Mouse (Mus musculus): Measurements from ENCODE around the gene Cog5. TPM values are rescaled to one million over a fixed set of nuclear protein-coding genes. Genes with fewer than 3 reads are reported as not detected.
A peak's percentile ranks its signal among the peaks of the same experiment; 100 is the strongest.
"Not testable (repeated sequence)": the region's sequence is repeated elsewhere in the genome, so short reads cannot be mapped to it uniquely, and the experiment has no call there.

The Cog5 gene
- total RNA-seq (2014; fragmentation: Nextera tagmentation) = 38.4 and 59.7 TPM in 2 replicates
- total RNA-seq (2017) = 56.9 and 74.6 TPM in 2 replicates

DNA sequence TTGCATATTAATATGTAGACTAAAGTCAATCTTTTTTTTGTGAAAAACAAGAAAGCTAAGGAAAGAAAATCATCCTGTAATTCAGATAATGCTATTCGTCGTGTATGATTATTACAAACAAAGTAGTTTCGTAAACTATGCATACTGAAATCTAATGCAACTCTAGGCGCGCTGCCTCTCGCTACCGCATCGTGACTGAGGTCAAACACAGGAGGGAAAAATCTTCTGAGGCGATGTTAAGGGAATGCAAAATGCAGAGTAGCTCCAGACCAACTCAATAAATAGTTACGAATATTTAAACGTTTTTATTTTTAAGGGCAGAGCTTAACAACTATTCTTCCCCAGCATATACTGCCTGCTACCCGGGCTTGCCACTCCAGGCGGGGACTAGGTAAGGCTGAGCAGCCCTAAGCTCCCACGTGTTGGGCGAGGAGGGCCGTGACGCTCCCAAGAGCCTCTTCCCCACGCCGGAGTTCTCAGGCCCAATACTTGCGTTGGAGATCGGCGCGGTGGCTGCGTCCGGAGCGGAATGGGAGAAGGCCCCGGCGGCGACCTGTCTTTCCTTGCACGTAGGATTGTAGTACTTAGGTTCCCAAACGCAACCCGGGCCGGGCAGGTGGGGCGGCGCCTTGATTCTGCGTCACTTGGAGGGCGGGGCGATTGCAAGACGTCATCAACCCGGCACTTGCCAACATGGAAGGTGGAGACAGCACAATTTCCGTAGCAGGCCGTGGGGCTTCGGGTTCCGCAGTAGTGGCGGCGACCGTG is at the start of gene Cog5, which contains the start of gene Dus4l:
TSS of gene Cog5 (plus strand) at position 673 of the 768 bp plus-strand sequence.
TSS of gene Dus4l (minus strand) at position 630 of the 768 bp plus-strand sequence.
- ATAC-seq (replicated peaks; ENCODE audit: low FRiP score, low TSS enrichment, poor library complexity, severe bottlenecking) = peak; percentile 96

DNA sequence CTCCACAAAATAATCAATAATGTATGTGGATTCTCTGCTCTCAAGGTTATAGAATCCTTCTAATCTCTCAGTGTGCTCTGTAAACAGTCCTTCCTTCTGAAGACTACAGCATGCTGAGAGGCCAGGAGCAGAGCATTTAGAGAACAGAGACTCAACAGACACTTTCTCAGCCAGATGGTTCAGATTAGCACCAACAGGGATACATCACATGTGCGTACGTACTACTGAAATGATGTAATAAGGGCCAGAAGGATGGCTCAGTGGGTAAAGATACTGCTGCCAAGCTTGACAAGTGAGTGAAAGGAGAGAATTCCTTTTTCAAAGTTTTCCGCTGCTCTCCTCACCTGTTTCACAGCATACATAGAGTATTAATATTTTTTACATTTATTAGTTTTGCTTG is 49.8 kb upstream of the Cog5 start:
- 0 out of 2 replicates have a peak, but pooled peaks have one; percentile 55 for ATAC-seq (replicated peaks; ENCODE audit: low FRiP score, low TSS enrichment, poor library complexity, severe bottlenecking)

DNA sequence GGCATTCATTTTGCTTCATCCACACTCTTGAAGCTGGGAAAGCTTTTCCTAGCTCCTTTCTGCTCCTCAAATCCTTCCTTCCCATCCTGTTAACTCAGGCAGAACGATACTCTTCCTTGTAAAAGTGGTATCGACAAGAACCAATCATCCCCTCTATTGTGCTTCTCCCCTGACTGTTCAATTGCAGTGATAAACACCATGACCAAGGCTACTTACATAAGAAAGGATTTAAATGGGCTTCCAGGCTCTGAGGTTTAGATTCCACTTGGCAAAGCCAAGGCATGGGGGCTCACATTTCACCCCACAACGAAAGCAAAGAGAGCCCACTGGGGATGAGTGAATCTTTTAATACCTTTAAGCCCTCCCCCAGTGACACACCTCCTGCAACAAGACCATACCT is 46.5 kb upstream of the Cog5 start:
- no peak for ATAC-seq (replicated peaks; ENCODE audit: low FRiP score, low TSS enrichment, poor library complexity, severe bottlenecking)

DNA sequence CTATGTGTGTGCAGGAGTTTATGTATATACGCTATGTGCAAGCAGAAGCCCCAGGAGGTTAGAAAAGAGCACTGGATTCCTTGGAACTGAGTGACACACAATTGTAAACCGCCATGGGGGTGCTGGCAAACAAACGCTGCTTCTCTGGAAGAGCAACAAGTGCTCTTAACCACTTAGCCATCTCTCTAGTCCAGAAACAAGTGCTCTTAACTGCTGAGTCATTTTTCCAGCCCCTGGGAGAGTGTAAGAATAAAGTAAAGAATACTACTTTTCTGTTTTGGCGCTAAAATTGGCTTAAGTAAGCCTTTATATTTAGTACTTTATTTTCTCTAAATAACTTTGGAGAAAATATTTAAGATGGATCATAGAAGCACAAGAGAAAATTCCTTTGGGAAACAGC is 41.3 kb upstream of the Cog5 start:
- no peak for ATAC-seq (replicated peaks; ENCODE audit: low FRiP score, low TSS enrichment, poor library complexity, severe bottlenecking)

DNA sequence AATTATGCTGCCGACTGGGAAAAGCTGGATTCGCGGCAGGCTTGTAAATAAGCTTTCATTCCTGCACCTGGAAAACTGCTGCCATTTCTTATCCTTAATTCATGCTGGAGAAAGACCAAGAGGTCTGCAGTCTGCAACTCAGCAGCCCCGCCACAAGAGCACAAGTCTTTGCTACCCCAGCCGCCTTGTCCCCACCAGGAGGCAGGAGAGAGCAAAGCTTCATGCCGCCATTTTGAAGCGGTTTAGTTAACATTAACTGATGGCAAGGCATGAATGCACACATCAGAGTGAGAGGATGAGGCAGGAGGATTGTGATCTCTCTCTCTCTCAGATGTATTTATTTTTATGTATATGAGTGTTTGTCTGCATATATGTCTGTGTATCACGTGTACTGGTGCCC is 34.6 kb upstream of the Cog5 start:
- ATAC-seq (replicated peaks; ENCODE audit: low FRiP score, low TSS enrichment, poor library complexity, severe bottlenecking) = no peak

DNA sequence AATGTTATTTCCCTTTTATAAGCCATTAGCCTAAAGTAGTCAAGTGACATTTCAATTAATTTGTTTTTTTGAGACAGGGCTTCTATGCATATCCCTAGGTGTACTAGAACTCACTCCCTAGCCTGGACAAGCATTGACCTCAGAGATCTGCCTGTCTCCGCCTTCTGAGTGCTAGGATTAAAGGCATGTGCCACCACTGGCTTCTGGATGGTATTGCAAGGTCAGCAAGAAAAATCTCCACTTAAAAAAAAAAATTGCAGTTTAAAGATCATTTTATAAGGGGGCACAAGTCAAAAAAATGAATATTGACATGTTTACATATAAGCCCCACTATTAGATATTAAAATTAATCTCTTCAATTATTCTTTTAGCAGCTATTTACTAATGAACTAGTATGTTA is 29.7 kb upstream of the Cog5 start:
- ATAC-seq (replicated peaks; ENCODE audit: low FRiP score, low TSS enrichment, poor library complexity, severe bottlenecking) = no peak

DNA sequence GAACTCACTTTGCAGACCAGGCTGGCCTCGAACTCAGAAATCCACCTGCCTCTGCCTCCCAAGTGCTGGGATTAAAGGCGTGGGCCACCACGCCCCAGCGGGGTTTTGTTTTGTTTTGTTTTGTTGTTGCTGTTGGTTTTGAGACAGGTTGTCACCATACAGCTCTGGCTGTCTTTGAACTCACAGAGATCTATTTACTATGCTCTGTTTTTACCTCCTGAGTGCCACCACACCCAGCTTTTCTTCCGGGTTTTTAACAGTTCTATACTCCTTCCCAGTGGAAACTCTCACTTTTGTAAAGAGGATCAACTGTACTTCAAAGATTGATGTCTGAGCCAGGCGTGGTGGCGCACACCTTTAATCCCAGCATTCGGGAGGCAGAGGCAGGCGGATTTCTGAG is 26.3 kb upstream of the Cog5 start:
- ATAC-seq (replicated peaks; ENCODE audit: low FRiP score, low TSS enrichment, poor library complexity, severe bottlenecking) = not testable (repeated sequence)

DNA sequence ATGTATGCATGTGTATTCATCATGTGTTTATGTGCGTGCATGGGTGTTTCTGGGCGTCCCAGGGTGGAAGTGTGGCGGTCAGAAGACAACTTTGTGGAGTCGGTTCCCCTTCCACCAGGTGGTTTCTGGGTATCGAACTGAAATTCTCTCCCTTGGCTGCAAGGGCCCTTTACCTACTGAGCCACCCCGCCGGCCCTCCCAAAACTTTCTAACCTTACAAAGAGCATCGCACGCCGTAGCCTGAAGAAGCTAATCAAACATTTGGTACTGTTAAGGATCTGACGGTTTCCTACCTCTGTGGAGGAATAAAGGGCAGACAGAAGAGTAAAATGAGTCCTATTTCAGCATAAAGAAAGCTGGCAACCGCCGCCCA is 20.7 kb upstream of the Cog5 start:
- peak; percentile 24 for ATAC-seq (replicated peaks; ENCODE audit: low FRiP score, low TSS enrichment, poor library complexity, severe bottlenecking)

DNA sequence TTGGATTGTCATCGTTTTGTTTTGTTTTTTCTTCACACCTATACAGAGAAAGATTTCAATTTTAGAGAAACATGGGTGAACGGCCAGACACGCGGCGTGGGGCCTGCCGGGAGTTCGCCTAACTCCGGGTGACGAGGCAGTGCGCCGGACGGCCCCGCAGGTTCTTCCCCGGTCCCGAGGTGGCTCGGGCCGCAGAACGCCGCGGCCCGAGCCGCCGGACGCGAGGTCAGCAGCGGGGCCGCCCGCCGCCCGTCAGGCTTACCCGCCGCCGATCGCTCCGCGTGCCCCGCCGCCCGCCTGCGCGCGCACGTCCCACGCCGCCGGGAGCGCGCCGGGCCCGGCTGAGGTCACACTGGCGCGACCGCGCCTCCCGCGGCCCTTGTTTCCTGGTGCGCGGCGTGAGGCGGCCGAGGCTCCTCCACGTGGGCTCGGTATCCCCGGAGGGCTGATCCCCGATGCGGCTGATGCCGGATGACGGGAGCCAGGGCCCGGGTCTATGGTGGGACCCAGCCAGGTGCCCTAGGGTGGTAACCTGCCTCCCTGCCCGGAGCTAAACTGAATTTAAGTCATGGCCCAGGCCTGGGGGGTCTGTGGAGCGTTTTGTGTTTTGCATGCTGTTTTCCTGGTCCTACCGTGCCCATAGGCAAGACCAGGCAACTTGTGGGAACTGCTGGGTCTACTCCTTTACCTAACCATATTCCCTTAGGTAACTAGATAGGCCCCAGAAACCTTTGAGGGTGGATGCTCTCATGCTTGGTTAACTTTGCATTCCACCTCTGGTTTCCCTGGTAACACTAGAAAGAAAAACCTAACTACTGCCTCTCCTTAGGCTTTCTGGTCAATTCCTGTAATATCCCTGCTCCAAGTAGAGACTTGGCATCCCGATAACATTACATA is 20.1 kb upstream of the Cog5 start, which contains the start of gene Bcap29:
TSS of gene Bcap29 (minus strand) at position 316 of the 897 bp plus-strand sequence.
- ATAC-seq (replicated peaks; ENCODE audit: low FRiP score, low TSS enrichment, poor library complexity, severe bottlenecking) = peak; percentile 89

DNA sequence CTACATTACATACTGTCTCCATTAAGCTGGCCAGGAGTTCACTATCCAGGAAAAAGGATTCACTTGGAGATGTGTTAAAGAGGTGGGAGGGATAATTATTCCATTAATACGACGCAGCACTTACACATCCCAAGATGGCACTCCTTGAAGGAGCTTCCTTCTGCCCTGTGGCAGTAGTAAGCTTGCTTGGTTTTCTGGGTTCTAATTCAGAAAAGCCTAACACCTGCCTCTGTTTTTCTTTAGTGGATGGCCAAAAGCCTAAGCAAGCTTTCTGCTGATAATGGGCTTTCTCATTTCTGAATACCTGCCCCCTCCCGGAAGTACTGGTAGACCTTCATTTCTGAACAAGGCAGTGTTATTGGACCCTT is 19.4 kb upstream of the Cog5 start:
- peak; percentile 2; the same call in 1 of the 2 replicates for ATAC-seq (replicated peaks; ENCODE audit: low FRiP score, low TSS enrichment, poor library complexity, severe bottlenecking)

DNA sequence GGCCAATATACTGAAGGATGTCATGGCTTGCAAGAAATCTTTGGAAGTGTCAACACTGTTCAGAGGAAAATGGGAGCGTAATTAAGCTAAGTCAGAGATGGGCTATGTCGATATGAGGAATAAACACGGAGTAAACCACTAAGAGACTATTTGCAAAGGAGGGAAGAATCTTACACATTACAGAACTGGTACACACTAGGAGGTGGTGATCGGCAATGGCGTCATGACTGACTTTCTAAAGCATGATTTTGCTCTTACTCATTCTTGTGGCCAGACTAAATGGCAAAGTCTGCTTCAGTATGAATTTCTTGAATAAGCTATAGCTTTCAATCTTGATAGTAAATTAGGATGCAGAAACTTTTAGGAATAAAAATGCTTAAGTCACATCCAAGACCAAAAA is 1.1 kb upstream of the Cog5 start:
- no peak for ATAC-seq (replicated peaks; ENCODE audit: low FRiP score, low TSS enrichment, poor library complexity, severe bottlenecking)

DNA sequence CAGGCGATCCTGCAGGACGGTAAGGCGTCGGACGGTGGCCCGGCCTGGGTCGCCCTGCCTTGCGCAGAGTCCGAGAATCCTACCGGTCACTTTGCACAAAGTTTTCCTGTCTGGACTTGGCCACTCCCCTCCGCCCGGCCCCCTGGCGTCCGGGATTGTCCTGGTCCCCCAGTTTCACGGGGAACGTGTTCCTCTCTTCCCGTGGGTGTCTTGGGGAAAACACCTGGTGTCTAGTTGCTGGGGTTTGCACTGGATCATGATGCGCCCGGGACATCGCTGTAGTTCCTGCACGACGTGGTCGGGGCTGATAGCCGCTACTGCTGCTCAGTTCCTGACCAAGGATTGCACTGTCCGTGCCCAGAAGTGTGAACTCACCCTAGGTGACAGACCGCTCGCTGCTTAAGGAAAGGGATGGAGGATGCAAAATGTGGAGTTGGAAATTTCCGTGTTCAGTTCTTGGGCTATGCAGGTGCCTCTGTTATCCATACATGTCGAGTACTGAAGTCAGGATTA is 352 bp downstream of the Cog5 start:
- ATAC-seq (replicated peaks; ENCODE audit: low FRiP score, low TSS enrichment, poor library complexity, severe bottlenecking) = peak; percentile 70

DNA sequence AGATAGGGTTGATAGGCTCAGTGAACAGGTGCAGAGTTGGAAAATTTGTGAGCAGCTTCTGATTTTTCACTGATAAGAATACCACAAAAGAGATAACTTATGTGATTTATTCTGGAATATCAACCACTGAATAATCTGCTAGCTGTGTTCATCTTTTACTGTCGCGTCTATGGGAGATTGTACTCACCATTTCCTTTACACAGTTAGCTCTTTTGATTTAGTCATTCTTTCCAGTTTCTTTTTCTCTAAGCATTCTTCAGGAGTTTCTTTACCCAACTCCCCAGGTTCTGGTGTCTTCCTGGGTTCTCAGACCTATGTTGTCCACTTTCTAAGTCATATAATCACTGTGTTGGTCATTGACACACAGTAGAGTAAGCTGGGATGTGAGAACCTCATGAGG is 2.2 kb downstream of the Cog5 start:
- ATAC-seq (replicated peaks; ENCODE audit: low FRiP score, low TSS enrichment, poor library complexity, severe bottlenecking) = no peak

DNA sequence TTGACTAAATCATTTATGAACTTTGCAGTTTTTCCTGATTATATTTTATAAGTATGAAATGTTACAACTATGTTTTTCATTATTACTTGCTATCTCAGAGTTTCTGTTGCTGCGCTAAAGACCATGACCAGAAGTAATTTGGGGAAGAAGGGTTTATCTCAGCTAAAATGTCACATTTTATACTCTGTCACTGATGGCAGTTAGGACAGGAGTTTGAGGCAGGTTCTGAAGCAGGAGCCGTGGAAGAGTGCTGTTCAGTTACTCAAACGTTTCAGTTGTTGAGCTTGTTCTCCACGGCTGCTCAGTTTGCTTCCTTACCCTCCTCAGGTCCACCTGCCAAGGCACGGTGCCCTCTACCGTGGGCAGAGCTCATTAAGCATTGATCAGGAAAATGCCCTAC is 11.3 kb downstream of the Cog5 start:
- no peak for ATAC-seq (replicated peaks; ENCODE audit: low FRiP score, low TSS enrichment, poor library complexity, severe bottlenecking)

DNA sequence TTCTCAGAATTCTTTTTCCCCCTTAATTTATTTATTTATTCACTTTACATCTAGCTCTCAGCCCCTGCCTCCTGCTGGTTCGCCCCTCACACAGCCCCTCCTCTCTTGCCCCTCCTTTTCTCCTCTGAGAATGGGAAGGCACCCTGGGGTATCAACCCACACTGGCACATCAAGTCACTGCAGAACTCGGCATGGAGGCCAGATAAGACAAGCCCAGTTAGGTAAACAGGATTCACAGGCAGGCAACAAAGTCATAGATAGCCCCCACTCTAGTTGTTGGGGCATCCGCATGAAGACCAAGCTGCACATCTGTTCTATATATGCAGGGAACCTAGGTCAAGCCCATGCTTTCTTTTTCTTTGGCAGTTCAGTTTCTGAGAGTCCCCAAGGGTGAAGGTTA is 12.5 kb downstream of the Cog5 start:
- ATAC-seq (replicated peaks; ENCODE audit: low FRiP score, low TSS enrichment, poor library complexity, severe bottlenecking) = no peak

DNA sequence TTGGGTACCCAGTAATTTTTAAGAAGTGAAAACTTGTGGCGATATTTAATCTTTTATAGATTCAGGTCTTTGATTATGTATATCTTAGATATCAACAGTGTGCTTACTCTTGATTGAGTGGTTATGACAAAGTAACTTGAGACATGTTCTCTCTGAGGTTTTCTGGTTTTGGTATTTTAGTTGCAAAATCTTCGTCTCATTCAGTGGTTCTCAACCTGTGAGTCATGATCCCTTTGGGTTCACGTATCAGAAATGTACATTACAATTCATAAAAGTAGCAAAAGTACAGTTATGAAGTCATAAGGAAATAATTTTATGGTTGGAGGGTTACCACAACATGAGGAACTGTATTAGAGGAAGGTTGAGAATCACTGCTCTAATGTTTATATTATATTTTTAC is 32.0 kb downstream of the Cog5 start:
- no peak for ATAC-seq (replicated peaks; ENCODE audit: low FRiP score, low TSS enrichment, poor library complexity, severe bottlenecking)

DNA sequence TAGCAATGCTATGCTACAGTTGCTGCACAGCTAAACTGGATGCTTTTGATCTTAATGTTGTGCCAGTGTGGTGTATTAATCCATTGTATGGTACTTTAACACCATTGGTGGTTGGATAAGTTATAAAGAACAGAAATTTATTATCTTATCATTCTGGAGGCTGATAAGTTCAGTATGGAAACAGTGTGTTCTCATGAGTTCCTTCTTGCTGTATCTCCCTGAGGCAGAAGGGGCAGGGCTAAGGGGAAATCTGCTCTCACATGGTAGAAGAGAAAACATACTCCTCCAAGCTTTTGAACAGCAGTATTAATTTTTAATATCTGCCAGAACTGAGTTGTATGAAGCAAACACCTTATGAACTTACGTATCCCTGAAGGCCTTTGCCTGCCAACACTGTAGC is 38.6 kb downstream of the Cog5 start:
- peak; percentile 52; the same call in 1 of the 2 replicates for ATAC-seq (replicated peaks; ENCODE audit: low FRiP score, low TSS enrichment, poor library complexity, severe bottlenecking)

DNA sequence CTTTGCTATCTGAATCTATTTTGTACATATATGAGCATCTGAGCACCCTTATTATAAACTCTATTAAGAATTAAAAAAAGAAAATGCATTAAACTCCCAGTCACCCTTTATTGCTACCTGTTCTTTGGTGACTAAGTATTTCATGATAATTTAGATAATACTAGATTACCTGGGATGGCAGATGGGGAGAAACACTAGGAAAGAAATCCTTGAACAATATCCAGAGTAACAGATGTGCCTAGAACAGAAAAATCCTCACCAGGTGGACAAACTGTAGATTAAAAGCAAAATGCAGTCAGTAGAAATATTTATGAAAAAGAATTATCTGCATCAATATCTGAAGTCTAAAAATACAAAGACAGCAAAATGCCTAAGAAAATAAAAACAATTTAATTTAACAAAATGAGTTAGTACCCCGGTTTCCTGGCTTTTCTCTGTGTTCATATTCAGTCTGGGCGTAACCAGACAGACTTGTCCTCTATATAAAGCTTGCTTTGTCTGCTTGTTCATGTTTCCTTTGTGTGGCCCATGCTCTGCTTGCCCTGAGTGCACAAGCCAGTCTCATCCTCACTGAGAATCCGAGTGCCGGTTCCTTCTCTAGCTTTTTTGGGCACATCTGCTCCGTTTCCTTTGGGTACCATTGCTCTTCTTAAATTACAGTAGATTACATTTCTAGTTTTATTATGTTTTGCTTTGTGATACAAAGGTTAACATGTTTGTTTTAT is 46.1 kb downstream of the Cog5 start:
- no peak for ATAC-seq (replicated peaks; ENCODE audit: low FRiP score, low TSS enrichment, poor library complexity, severe bottlenecking)

DNA sequence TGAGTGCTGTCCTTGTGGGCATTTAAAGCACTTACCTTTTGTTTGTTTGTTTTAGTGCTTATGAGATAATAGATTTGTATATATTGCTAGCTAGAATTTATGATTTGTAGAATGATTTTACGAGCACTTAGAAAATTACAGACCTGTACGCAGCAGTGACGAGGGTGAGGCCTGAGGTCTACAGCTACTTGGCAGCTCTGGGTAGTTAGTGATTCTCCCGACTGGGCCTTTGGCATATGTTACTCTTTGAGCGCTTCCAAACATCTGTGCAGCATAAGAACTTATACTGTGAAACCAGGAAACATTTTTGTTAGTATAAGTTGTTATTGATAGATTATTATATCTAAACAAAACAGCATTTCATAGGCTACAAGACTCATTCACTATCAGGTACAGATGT is 46.7 kb downstream of the Cog5 start:
- ATAC-seq (replicated peaks; ENCODE audit: low FRiP score, low TSS enrichment, poor library complexity, severe bottlenecking) = no peak

DNA sequence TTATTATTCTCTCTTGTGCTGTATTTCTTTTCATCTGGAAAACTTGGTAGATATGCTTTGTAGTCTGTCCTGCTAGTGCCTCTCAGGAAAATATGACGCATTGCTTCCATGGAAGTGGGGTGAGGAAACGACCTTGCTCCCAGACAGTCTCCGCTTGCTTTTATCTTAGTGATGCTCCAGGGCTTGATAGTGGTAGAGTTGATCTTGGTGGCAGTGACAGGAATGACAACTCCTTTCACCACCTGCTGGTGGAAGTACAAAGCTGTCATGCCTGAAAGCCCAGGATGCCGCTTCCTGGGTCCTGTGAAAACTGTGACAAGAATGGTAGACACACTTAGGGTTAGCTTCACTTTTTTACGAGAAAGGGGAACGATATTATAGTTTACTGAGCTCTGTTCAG is 49.2 kb downstream of the Cog5 start:
- ATAC-seq (replicated peaks; ENCODE audit: low FRiP score, low TSS enrichment, poor library complexity, severe bottlenecking) = no peak
